Mouse (Mus musculus) layer of hippocampus, postnatal 14 days (tissue): ENCODE results near the gene Tmem185a. TPM values are rescaled to one million over a fixed set of nuclear protein-coding genes. Genes with fewer than 3 reads are reported as not detected.
A peak's percentile ranks its signal among the peaks of the same experiment; 100 is the strongest.
"Not testable (repeated sequence)": the region's sequence is repeated elsewhere in the genome, so short reads cannot be mapped to it uniquely, and the experiment has no call there.

Experiments
- DNase-seq, 2 experiments: peaks; one replicate each; pipeline ENCODE4 v3.0.0; 2021 to 2022; ENCODE audit warnings: low spot score in 2 of 2, mixed read lengths in 1 of 2
- long read RNA-seq, 2 experiments: library from polyadenylated mRNA; stranded (forward); transcript quantifications; one replicate each; pipeline ENCODE4 v2.0.0; 2021
- total RNA-seq, 2 experiments: library from RNA; stranded (reverse); gene quantifications; 2 replicates each; pipeline ENCODE4 v1.2.3; 2021

Gene Tmem185a
- total RNA-seq, result 10 to 100 TPM; 38.7 to 39.4 TPM
- long read RNA-seq, experiment 1, transcript Tmem185a-202 (7 exons, 1,307 nt), result major isoform, 28 of 41 reads
- long read RNA-seq, experiment 1, partial matches to known transcripts, result 1 of 41 reads
- long read RNA-seq, experiment 1, other reads (novel, unspliced or antisense), result 11 of 41 reads
- long read RNA-seq, experiment 2, transcript Tmem185a-202 (7 exons, 1,307 nt), result major isoform, 34 of 46 reads
- long read RNA-seq, experiment 2, partial matches to known transcripts, result 0 of 46 reads
- long read RNA-seq, experiment 2, other reads (novel, unspliced or antisense), result 10 of 46 reads

DNA sequence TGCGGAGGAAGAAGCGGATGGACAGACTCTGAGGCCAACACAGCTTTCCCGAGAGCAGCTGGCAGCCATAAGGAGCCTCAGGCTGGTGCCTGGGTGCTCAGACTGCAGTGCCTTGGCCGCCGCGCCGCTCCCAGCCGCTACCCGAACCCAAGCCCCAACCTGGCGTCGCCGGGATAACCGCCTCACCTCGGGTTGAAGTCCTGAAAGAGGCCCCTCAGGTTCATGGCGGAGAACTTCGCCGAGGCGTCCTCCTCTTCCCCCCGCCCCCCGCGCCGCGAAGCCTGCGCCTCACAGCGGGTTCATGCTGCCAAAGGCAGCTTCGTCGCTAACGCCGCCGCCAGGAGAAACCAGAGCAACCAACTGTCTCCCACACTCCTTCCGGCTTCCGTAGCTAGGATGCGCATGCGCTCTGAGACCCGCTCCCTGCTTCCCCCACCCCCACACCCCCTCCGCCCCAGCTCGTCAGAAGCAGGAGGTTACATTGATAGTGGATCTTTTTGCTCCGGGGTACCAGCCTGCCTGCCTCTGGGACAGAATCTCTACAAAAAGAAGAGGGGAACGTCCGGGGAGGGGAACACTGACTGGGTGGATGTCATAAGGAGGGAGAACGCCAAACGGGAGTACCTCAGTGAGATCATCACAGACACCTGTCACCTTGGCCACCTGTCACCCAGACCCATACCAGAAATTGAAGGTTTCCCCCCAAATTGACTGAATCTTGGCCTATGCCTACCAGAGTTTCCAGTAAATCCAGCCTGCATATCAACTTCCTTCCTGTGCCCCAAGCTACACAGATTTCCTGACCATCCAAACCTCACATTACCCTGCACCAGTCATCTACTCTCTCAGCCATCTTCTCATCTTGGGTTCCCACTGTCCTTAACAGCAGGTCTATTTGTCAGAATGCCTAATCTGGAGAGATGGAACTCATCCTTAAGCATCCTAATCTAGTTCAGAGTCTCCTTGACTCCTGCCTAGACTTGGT, at the start of gene Tmem185a:
Tmem185a (minus strand) TSS at position 389 of the 985 bp plus-strand sequence.
- DNase-seq, result peak; percentile 74 to 80

DNA sequence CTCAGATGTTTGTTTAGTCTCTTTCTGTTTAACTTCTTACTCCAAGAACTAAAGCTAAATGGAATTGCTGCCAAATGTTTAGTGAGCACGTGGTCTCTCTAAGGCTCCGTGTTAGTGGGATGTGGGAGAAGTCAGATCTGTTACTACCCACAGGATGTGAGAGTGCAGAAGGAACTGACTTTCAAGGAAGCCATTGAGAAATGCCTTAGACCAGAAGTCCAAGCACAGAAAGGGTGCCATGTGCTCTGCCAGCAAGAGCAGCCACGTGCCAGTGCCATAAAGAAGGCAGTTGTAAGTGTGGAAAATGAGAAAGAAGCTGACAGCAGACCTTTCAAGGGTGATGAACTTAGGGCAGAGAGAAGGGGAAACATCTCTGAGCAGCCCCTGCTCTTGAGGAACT, 37.4 kb upstream of the Tmem185a start:
- not testable (repeated sequence) for DNase-seq

- DNase-seq, result not testable (repeated sequence)
These were observed 10.3 kb upstream of the Tmem185a start for GRCm38 (mm10) chrX:70487328-70487727.

GRCm38 (mm10) chrX:70482154-70482553, 5.2 kb upstream of the Tmem185a start:
- no peak for DNase-seq

GRCm38 (mm10) chrX:70478701-70479100, 1.7 kb upstream of the Tmem185a start:
- DNase-seq, result no peak

DNA sequence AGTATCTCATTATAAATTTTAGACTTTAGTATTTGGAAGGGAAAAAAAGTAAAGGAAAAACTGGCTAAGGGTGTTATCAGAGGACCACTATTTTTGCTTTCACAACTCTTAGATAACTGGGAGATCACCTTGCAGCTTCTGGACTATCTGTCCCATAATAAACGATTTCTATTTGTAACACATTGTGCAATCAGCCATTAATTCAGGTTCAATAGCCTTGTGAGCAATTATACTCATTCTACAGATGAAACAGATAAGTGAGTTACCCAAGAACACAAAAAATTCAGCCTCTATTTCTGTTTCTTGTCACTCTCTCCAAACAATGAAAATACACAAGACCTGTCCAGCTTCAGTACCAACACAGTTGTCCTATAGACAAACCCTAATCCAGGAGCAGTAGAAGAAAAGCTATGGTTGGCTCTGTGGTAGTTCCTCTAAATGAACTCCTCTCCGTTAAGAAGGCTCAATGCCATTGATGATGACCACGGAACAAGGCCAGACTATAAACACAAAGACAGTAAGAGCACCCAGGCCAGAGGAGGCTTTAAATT, 1.7 kb downstream of the Tmem185a start:
- DNase-seq, result no peak

- no peak for DNase-seq
These were observed 10.1 kb downstream of the Tmem185a start for GRCm38 (mm10) chrX:70466897-70467296.

DNA sequence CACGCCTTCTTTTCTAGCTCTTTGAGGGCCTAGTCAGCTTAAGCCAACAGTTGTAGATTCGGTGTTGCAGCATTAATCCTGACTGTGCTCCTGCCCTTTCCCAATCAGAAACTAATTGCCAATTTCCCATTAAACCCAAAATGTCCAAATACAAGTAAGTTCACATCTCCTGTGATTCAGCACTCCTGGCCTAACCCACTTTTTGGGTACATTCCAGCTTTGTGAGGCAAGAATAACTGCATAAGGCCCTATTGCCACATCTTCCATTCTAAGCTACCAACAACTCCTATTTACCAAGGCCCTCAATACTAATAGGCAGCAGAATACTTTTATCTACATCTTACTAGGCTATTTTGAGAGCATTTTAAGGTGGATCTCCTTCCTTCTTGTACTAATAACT, 11.5 kb downstream of the Tmem185a start:
- DNase-seq, result no peak

DNA sequence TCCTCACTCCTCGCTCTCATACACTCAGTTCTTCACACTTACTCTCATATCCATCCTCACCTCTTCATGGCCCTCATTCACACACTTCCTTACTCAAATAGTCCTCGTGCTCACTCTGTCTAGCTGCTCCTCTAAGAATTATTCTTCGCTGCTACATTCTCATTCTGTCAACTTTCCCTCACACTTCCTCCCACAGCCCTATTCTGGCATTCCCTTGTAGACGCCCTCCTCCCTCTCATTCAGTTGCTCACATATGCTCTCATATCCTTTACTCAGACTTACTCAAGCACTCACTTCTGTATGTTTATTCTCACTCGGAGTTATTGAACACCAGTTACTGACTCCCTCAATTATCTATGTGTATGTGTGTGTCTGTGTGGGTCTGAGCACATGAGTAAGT, 13.4 kb downstream of the Tmem185a start:
- DNase-seq, result no peak

GRCm38 (mm10) chrX:70452359-70452758, 24.6 kb downstream of the Tmem185a start:
- not testable (repeated sequence) for DNase-seq

DNA sequence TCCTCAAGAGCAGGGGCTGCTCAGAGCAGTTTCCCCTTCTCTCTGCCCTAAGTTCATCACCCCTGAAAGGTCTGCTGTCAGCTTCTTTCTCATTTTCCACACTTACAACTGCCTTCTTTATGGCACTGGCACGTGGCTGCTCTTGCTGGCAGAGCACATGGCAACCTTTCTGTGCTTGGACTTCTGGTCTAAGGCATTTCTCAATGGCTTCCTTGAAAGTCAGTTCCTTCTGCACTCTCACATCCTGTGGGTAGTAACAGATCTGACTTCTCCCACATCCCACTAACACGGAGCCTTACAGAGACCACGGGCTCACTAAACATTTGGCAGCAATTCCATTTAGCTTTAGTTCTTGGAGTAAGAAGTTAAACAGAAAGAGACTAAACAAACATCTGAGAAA, 51.5 kb downstream of the Tmem185a start:
- DNase-seq, result not testable (repeated sequence)

Other genes with a start within 250 kb of the Tmem185a start
- gene Ids, start 112.1 kb downstream of the Tmem185a start, total RNA-seq, result 100 to 1,000 TPM; 267 to 314 TPM
- gene 1110012L19Rik, start 91.3 kb downstream of the Tmem185a start, total RNA-seq, result 10 to 100 TPM; 15.9 to 17.3 TPM